Mouse (Mus musculus): ENCODE results near the gene Tmem183a. TPM values are rescaled to one million over a fixed set of nuclear protein-coding genes. Genes with fewer than 3 reads are reported as not detected.

Gene Tmem183a
- polyA plus RNA-seq, 1 experiment from 2014 or later: 58.8 TPM

DNA sequence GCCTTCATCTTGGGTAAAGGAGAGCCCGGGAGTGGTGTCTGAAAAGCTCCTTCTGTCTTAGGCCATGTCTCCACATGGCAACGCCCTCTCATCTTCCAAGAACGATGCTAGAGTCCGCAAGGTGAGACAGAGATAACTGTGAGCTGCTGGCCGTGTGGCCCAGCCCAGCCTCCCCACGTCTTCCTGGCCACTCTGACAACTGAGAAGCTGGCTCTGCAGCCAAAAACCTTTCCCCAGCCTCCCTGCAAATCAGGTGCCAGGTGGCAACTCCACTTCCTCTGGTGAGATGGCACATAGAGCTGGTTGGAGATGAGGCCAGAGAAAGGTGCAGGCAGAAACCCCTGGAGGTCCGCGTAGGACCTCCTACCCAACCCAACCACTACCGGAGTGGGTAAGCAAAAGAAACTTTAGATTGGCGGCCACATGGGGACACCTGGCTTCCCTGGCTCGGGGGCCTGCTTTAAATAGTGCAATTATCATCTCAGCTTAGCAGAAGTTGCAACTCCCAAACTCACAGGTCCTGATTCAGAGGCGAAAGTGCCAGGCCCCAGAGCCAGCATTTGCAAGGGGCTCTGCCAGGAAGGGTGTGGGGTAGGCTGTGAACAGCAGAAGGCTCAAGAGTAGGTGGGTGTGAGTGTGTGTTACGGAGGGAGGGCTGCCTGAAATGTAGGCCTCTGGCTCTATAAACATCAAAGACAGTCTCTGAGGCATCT is 26.4 kb downstream of the Tmem183a start:
- ATAC-seq (ENCODE audit: low read depth) (no peak), DNase-seq (no peak)
- H3K27me3 ChIP-seq: no peaks in the 10 kb centered on the region
- no peak overlapping the region for H3K4me3 ChIP-seq (replicated peaks)
- WGBS (ENCODE audit: insufficient replicate concordance): 59% methylated on average over 13 of the region's 13 CpGs
- H3K9me3 ChIP-seq (replicated peaks): no peaks in the 10 kb centered on the region
- H3K27ac ChIP-seq: no peak overlapping the region
- no peak overlapping the region for H3K4me2 ChIP-seq
- peaks cover 29% of the 10 kb centered on the region for H3K4me1 ChIP-seq (replicated peaks)
- H3K9ac ChIP-seq: no peak overlapping the region
- H3K36me3 ChIP-seq: no peaks in the 10 kb centered on the region

DNA sequence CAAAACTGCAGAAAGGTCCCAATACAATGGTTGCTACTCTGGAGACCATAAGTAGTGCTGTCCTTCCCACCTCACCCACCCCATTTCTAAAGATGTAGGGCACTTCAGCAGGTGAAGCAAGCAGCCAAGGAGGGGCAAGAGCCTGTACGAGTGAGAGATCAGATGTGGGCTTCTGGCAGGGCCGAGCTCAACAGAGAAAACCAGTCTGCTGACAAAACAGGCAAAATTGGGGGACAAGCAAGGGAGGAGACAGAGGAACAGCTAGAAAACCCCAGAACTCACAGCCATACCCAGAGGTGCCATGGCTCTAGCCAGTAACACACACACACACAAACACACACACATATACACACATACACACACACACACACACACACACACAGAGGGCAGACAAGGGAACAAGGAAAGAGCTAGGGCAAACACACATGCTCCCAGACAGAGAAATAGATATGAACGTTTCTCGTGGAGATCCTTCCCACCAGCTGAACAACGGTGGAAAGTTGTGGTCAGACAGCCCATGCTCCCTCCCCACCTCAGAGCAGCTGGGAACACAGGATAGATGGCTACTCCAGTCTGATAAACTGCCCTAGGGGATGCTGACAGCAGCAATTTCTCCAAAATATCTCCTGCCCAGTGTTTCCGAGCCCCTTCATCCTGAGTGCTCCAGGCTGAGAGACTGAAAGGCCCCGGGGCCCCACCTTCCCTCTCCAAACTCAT is 27.5 kb downstream of the Tmem183a start:
- no peak for DNase-seq
- H3K9ac ChIP-seq: no peak overlapping the region
- no peak; the same call in 1 of the 2 replicates for ATAC-seq (ENCODE audit: low read depth)
- peaks cover 29% of the 10 kb centered on the region for H3K4me1 ChIP-seq (replicated peaks)
- H3K4me3 ChIP-seq (replicated peaks): no peak overlapping the region
- no peaks in the 10 kb centered on the region for H3K36me3 ChIP-seq
- no peaks in the 10 kb centered on the region for H3K9me3 ChIP-seq (replicated peaks)
- 37% methylated on average over 7 of the region's 7 CpGs for WGBS (ENCODE audit: insufficient replicate concordance)
- no peak overlapping the region for H3K27ac ChIP-seq
- H3K27me3 ChIP-seq: no peaks in the 10 kb centered on the region
- no peak overlapping the region for H3K4me2 ChIP-seq

DNA sequence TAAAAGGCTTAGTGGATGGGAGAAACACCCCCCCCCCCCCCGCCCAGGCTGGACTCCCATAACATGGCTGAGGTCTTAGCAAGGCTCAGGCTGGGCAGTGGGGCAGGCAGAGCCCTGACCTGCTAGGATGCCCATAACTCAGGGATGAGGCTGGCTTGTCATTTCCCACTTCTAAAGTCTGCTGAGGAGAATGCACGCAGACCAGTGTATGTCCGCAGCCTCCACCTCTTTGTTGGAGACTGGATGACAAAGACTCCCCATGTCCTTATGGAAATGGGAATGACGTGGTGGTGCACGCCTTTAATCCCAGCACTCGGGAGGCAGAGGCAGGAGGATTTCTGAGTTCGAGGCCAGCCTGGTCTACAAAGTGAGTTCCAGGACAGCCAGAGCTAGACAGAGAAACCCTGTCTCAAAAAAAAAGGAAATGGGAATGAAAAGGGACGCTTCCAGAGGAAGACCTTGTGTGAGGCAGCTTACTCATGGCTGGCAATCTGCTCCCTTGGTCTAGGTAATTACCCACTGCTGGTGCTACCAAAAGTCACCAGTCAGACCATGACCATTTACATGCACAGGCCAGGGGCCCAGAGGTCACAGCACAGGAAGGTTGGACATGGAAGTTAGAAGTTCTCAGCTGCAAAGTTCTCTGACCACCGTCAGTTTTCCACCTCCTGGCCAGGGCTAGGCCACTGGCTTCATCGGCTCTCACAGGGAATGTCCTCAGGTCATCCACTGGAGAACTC is 28.2 kb downstream of the Tmem183a start:
- peaks cover 29% of the 10 kb centered on the region for H3K4me1 ChIP-seq (replicated peaks)
- H3K4me2 ChIP-seq: no peak overlapping the region
- WGBS (ENCODE audit: insufficient replicate concordance): 69% methylated on average over 10 of the region's 10 CpGs
- H3K9me3 ChIP-seq (replicated peaks): no peaks in the 10 kb centered on the region
- no peaks in the 10 kb centered on the region for H3K36me3 ChIP-seq
- DNase-seq (no peak), ATAC-seq (ENCODE audit: low read depth) (no peak)
- H3K9ac ChIP-seq: no peak overlapping the region
- no peak overlapping the region for H3K27ac ChIP-seq
- no peaks in the 10 kb centered on the region for H3K27me3 ChIP-seq
- H3K4me3 ChIP-seq (replicated peaks): no peak overlapping the region

DNA sequence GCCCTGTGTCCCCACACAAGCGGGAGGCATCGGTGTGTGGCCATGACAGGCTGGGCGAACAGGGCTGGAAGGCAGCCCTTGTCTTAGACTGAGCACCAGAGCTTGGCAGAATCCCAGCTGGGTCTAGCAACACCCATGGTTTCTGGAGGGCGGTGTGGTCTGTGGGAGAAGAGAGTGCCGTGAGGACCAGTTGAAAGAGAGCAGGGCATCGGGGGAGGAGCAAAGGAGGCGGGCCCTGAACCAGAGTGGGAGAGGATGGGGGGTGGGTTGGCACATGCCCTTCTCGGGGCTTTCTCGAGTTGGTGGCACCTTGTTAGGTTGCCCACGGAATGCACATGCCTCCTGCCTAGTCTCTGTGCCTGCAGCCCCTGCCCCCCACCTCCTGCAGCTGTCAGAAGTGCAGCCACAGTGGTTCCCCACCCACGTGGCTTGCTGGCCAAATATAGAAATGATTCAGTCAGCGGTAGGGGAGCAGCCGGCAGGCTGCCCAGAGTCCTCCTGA is 29.0 kb downstream of the Tmem183a start, which contains the start of gene Ppfia4:
Gene Ppfia4, minus strand, starts transcription at position 159 of the 502 bp plus-strand sequence.
- Histone ChIP-seq H3K9me3 (replicated peaks) (no peaks in the 10 kb centered on the region), H3K9ac (no peak within 1 kb of the TSS), H3K36me3 (no peaks in the 10 kb centered on the region), H3K4me1 (replicated peaks) (peaks cover 29% of the 10 kb centered on the region), H3K27me3 (no peaks in the 10 kb centered on the region), H3K27ac (no peak within 1 kb of the TSS), H3K4me2 (no peak within 1 kb of the TSS), H3K4me3 (replicated peaks) (no peak within 1 kb of the TSS)
- DNase-seq: no peak
- no peak for ATAC-seq (ENCODE audit: low read depth)
- 40% methylated on average over 13 of the region's 13 CpGs for WGBS (ENCODE audit: insufficient replicate concordance)

DNA sequence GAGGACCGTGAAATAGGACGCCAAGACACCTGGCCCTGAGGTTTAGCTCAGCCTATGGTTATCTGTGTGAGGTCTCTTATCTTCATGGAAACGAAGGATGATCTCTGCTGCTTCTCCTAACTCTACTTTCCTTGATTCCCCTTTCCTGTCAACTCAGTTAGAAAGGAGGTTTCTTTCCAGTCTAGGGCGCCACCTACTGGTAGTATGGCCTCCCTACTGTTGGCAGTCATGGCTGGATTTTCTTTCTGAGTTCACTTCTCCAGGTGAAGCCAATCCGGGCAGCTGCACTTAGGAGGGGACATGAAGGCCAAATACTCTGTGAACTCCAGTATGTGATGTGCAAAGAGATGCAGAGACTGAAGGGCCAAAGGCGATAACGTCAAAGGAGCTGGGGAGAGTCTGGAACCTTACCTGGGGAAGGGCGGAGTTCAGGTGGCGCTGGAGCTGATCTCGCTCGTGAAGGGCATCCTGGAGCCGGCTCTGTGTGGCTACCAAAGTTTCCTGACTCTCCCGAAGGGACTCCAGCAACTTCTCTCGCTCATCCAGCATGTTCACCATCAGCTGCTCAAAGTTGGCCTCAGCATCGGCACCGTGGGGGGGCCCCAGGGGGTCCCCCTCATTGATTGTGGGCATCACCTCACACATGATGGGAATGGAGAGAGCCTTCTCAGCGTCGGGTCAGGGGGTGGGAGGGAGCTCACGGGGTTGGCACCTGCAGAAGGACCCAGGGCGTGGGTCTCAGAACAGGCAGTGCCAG is 29.7 kb downstream of the Tmem183a start:
- Histone ChIP-seq H3K4me1 (replicated peaks) (peaks cover 29% of the 10 kb centered on the region), H3K4me2 (no peak overlapping the region)

DNA sequence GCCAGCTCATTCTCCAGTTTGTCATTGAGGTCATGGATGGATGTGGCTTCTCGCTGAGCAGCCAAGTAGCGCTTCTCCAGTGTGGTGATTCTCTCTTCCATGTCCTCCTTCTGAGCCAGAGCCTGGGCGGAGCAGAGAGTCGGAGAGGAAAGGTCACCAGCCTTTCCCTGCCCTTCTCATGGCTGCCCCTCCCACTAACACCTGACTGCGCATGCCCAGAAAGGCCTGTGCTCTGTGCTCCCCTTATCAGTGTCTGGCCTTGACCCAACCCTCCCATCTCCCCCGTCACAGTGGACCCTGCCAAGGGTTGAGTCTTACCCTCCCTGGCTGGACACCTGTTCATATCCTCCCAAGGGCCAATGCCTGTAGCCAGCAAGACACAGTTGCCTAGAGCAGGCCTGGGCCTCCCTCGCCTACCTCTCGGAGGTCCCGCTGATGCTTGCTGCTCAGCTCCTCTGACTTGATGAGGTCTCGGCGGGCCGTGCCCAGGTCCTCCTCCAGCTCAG is 34.9 kb downstream of the Tmem183a start:
- no peak for DNase-seq
- no peak overlapping the region for H3K4me3 ChIP-seq (replicated peaks)
- no peaks in the 10 kb centered on the region for H3K36me3 ChIP-seq
- no peak overlapping the region for H3K27ac ChIP-seq
- H3K4me2 ChIP-seq: no peak overlapping the region
- 80% methylated on average over 12 of the region's 12 CpGs for WGBS (ENCODE audit: insufficient replicate concordance)
- no peaks in the 10 kb centered on the region for H3K27me3 ChIP-seq
- no peak for ATAC-seq (ENCODE audit: low read depth)
- no peaks in the 10 kb centered on the region for H3K9me3 ChIP-seq (replicated peaks)
- no peaks in the 10 kb centered on the region for H3K4me1 ChIP-seq (replicated peaks)
- no peak overlapping the region for H3K9ac ChIP-seq

More for the DNA sequence above, 29.7 kb downstream of the Tmem183a start:
- Histone ChIP-seq H3K4me3 (replicated peaks) (no peak overlapping the region), H3K9me3 (replicated peaks) (no peaks in the 10 kb centered on the region), H3K36me3 (no peaks in the 10 kb centered on the region), H3K27ac (no peak overlapping the region), H3K9ac (no peak overlapping the region), H3K27me3 (no peaks in the 10 kb centered on the region)
- 39% methylated on average over 20 of the region's 20 CpGs for WGBS (ENCODE audit: insufficient replicate concordance)
- DNase-seq: peak; percentile 46
- no peak for ATAC-seq (ENCODE audit: low read depth)

DNA sequence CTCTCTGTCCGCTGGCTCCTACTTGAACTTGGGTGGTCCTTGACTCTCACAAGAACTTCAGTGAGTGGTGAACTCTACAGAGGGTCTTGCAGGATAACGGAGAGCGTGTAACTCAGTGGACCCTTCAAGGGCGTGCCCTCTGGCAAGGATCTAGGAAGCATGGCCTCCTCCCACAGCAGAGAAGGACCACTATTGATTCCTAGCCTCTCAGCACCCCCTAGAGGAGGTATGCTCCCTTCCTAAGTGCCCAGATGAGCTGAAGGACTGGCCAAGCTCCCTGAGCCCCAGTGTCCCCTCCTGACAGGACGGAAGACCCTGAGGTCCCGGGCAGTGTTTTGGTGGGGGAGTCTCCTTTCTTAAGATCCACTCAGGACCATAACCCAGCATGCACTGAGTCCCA is 39.2 kb downstream of the Tmem183a start:
- 63% methylated on average over 6 of the region's 6 CpGs for WGBS (ENCODE audit: insufficient replicate concordance)

DNA sequence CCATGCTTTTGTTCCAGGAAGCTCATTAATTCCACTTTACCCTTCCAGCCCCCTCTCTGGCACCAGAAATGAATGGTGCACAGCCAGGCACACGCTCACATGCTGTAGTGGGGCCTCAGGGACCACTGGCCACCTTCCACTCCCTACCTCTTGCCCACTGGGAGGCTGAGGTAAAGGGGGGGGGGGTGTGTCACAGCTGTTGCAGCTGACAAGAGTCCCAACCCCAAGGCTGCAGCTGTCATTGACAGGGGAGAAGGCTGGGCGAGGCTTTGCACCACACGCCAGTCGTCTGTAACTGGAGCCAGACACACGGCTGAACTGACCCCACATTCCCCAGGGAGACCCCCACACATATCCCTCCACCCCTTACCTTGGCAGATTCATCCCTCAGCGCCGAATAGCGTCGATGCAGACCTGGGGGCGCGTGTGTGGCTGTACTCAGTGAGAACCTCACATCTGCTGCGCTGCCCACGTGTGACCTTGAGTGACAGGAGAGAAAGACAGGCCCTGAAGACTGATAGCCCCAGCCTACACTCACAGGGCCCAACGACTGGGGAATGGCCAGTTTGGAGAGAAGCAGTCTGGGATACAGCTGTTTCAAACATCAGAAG is 41.0 kb downstream of the Tmem183a start:
- no peaks in the 10 kb centered on the region for H3K9me3 ChIP-seq (replicated peaks)
- H3K9ac ChIP-seq: no peak overlapping the region
- H3K27ac ChIP-seq: no peak overlapping the region
- WGBS (ENCODE audit: insufficient replicate concordance): 54% methylated on average over 14 of the region's 14 CpGs
- no peaks in the 10 kb centered on the region for H3K27me3 ChIP-seq
- no peaks in the 10 kb centered on the region for H3K36me3 ChIP-seq
- H3K4me2 ChIP-seq: no peak overlapping the region
- ATAC-seq (ENCODE audit: low read depth) (no peak), DNase-seq (no peak)
- H3K4me1 ChIP-seq (replicated peaks): no peaks in the 10 kb centered on the region
- H3K4me3 ChIP-seq (replicated peaks): no peak overlapping the region

More for the DNA sequence above, 39.2 kb downstream of the Tmem183a start:
- Histone ChIP-seq H3K4me2 (no peak overlapping the region), H3K36me3 (no peaks in the 10 kb centered on the region), H3K4me3 (replicated peaks) (no peak overlapping the region), H3K27ac (no peak overlapping the region), H3K4me1 (replicated peaks) (no peaks in the 10 kb centered on the region), H3K27me3 (no peaks in the 10 kb centered on the region), H3K9me3 (replicated peaks) (no peaks in the 10 kb centered on the region), H3K9ac (no peak overlapping the region)
- DNase-seq (no peak), ATAC-seq (ENCODE audit: low read depth) (no peak)

DNA sequence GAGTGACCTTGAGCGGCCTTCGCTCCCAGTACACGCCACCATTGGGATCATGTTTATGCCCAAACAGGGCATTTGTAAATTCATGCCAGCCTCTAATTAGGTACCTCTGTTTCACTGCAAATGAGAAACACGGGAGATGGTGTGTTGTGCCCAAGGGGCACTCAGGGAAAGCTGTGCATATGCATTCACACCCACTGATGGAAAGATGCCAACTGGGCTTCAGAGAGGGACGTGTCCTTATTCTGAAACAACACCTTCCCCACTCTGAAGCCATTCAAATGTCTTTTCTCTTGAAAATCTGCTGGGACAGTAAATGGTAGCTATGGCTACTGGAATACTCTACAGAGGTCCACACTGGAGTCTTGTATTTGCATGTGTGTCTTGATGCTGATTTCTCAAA is 43.5 kb downstream of the Tmem183a start:
- no peak overlapping the region for H3K4me2 ChIP-seq
- ATAC-seq (ENCODE audit: low read depth) (no peak), DNase-seq (no peak)
- H3K27me3 ChIP-seq: no peaks in the 10 kb centered on the region
- H3K9ac ChIP-seq: no peak overlapping the region
- H3K27ac ChIP-seq: no peak overlapping the region
- no peaks in the 10 kb centered on the region for H3K36me3 ChIP-seq
- H3K9me3 ChIP-seq (replicated peaks): no peaks in the 10 kb centered on the region
- 70% methylated on average over 5 of the region's 5 CpGs for WGBS (ENCODE audit: insufficient replicate concordance)
- H3K4me3 ChIP-seq (replicated peaks): no peak overlapping the region
- H3K4me1 ChIP-seq (replicated peaks): no peaks in the 10 kb centered on the region

DNA sequence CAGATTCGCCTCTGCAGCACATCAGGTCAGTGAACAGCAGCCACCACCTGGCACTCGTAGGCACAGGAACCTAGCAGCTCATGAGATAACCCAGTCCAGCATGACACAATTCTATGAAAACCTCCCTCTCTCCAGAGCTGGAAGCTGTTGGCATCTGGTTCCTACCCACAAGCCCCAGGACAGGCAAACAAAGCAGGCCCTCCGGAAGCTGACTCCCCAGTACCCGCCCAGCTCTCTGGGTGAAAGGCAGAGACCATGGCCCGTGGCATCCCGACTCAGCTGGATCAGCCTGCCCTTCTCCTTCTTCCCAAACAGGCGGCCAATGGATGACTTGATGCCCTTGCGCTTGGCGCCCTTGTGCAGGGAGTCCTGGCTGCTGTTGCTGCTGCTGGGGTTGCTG is 45.4 kb downstream of the Tmem183a start:
- 76% methylated on average over 9 of the region's 9 CpGs for WGBS (ENCODE audit: insufficient replicate concordance)
- ATAC-seq (ENCODE audit: low read depth): no peak
- H3K9ac ChIP-seq: no peak overlapping the region
- H3K27ac ChIP-seq: no peak overlapping the region
- H3K36me3 ChIP-seq: no peaks in the 10 kb centered on the region
- H3K4me2 ChIP-seq: no peak overlapping the region
- no peak overlapping the region for H3K4me3 ChIP-seq (replicated peaks)
- no peaks in the 10 kb centered on the region for H3K9me3 ChIP-seq (replicated peaks)
- no peaks in the 10 kb centered on the region for H3K27me3 ChIP-seq
- DNase-seq: no peak
- H3K4me1 ChIP-seq (replicated peaks): no peaks in the 10 kb centered on the region
